8 mouse cellular contexts compared by ENCODE assay signal in genomic region chr1:163308631-163309030, GRCm38 (mm10). TPM values are rescaled to one million over a fixed set of nuclear protein-coding genes. Genes with fewer than 3 reads are reported as not detected.
A peak's percentile ranks its signal among the peaks of the same experiment; 100 is the strongest.
DNase-seq lines count a peak whose midpoint lies in the region; ATAC-seq and TF ChIP-seq lines count a peak whose summit lies in the region.

No protein-coding gene starts in this region.

- TF ChIP-seq CTCF in lung, adult 2 months (IDR thresholded peaks at IDR 0.05; ENCODE audit: insufficient read depth, low read length), result no peak

- H3K4me1 ChIP-seq in lung, embryonic 15.5 days, result peaks cover 23% of the 10 kb centered on the region
- H3K4me1 ChIP-seq in lung, adult 2 months (ENCODE audit: control insufficient read depth, insufficient read depth, low read length), result no peaks in the 10 kb centered on the region
- peaks cover 33% of the 10 kb centered on the region for H3K4me1 ChIP-seq in forebrain, embryonic 15.5 days
- no peaks in the 10 kb centered on the region for H3K4me1 ChIP-seq in liver, embryonic 12.5 days
- peaks cover 10% of the 10 kb centered on the region; the same call in 1 of the 2 replicates for H3K4me1 ChIP-seq in stomach, embryonic 16.5 days (ENCODE audit: control insufficient read depth, insufficient read depth, low read length)

- no peaks in the 10 kb centered on the region for H3K9me3 ChIP-seq in lung, embryonic 15.5 days
- no peaks in the 10 kb centered on the region for H3K9me3 ChIP-seq in forebrain, embryonic 15.5 days
- no peaks in the 10 kb centered on the region for H3K9me3 ChIP-seq in liver, embryonic 12.5 days (replicated peaks)
- no peaks in the 10 kb centered on the region for H3K9me3 ChIP-seq in stomach, embryonic 16.5 days (replicated peaks; ENCODE audit: control insufficient read depth, low read length)

- WGBS in lung, embryonic 15.5 days, result 14% methylated on average over 24 of the region's 24 CpGs
- WGBS in lung, adult 2 months, result 18% methylated on average over 24 of the region's 24 CpGs
- WGBS in forebrain, embryonic 15.5 days, result 5% methylated on average over 24 of the region's 24 CpGs
- 2% methylated on average over 24 of the region's 24 CpGs for WGBS in liver, embryonic 12.5 days (ENCODE audit: insufficient replicate concordance)
- 19% methylated on average over 24 of the region's 24 CpGs for WGBS in stomach, embryonic 16.5 days

- H3K4me2 ChIP-seq in lung, embryonic 15.5 days, result peak overlapping the region; percentile 43
- H3K4me2 ChIP-seq in forebrain, embryonic 15.5 days (replicated peaks), result peak overlapping the region; percentile 44
- peak overlapping the region; percentile 18; the same call in 1 of the 2 replicates for H3K4me2 ChIP-seq in liver, embryonic 12.5 days
- peak overlapping the region; percentile 37 for H3K4me2 ChIP-seq in stomach, embryonic 16.5 days (ENCODE audit: low read depth, low read length)

- TF ChIP-seq POLR2A in lung, adult 2 months (IDR thresholded peaks at IDR 0.05; ENCODE audit: borderline replicate concordance, extremely low read depth, low read depth, low read length), result no peak

- H3K4me3 ChIP-seq in lung, embryonic 15.5 days, result peak overlapping the region; percentile 13
- H3K4me3 ChIP-seq in lung, adult 2 months (replicated peaks; ENCODE audit: extremely low read depth, low read depth, low read length), result no peak overlapping the region
- H3K4me3 ChIP-seq in forebrain, embryonic 15.5 days, result peak overlapping the region; percentile 22
- no peak overlapping the region for H3K4me3 ChIP-seq in liver, embryonic 12.5 days
- H3K4me3 ChIP-seq in stomach, embryonic 16.5 days (replicated peaks; ENCODE audit: low read length), result peak overlapping the region; percentile 23

- no peak for ATAC-seq in lung, embryonic 15.5 days (ENCODE audit: borderline replicate concordance, extremely low read depth, low FRiP score, low TSS enrichment)
- ATAC-seq in forebrain, embryonic 15.5 days (replicated peaks), result no peak
- no peak for ATAC-seq in liver, embryonic 12.5 days
- no peak for ATAC-seq in stomach, embryonic 16.5 days (ENCODE audit: insufficient read depth, low FRiP score)

- H3K27me3 ChIP-seq in lung, embryonic 15.5 days, result peaks cover 68% of the 10 kb centered on the region
- peaks cover 26% of the 10 kb centered on the region; the same call in 1 of the 2 replicates for H3K27me3 ChIP-seq in forebrain, embryonic 15.5 days
- peaks cover 69% of the 10 kb centered on the region for H3K27me3 ChIP-seq in liver, embryonic 12.5 days (replicated peaks)
- H3K27me3 ChIP-seq in stomach, embryonic 16.5 days (ENCODE audit: control insufficient read depth, insufficient read depth, low read length), result peaks cover 35% of the 10 kb centered on the region

- H3K9ac ChIP-seq in lung, embryonic 15.5 days, result no peak overlapping the region
- no peak overlapping the region for H3K9ac ChIP-seq in forebrain, embryonic 15.5 days (replicated peaks)
- H3K9ac ChIP-seq in liver, embryonic 12.5 days, result no peak overlapping the region
- no peak overlapping the region for H3K9ac ChIP-seq in stomach, embryonic 16.5 days (ENCODE audit: low read length)

- no peak overlapping the region for H3K27ac ChIP-seq in lung, embryonic 15.5 days
- H3K27ac ChIP-seq in forebrain, embryonic 15.5 days (replicated peaks), result no peak overlapping the region
- H3K27ac ChIP-seq in liver, embryonic 12.5 days, result no peak overlapping the region
- H3K27ac ChIP-seq in stomach, embryonic 16.5 days (ENCODE audit: low read length), result no peak overlapping the region

- no peaks in the 10 kb centered on the region for H3K36me3 ChIP-seq in lung, embryonic 15.5 days
- H3K36me3 ChIP-seq in forebrain, embryonic 15.5 days, result no peaks in the 10 kb centered on the region
- H3K36me3 ChIP-seq in liver, embryonic 12.5 days, result no peaks in the 10 kb centered on the region
- H3K36me3 ChIP-seq in stomach, embryonic 16.5 days (ENCODE audit: control insufficient read depth, insufficient read depth, low read length), result no peaks in the 10 kb centered on the region

- DNase-seq in lung, adult 2 months, result no peak
- DNase-seq in cerebellum, adult 11-12 months, result no peak
- DNase-seq in ovary, postnatal 10 days (ENCODE audit: low spot score), result no peak
- DNase-seq in right cerebral cortex, postnatal 4 days, result no peak

RNA-seq across cellular contexts. Expression of gene Prrx1, which starts 4.9 kb away (rescaled TPM):
- polyA plus RNA-seq in lung, embryonic 15.5 days (2015; fragmentation: Nextera tagmentation; extraction: Ambion mirVana), result 10.6 and 11.5 TPM in 2 replicates
- polyA plus RNA-seq in lung, adult 2 months (2012; rRNA removed), result 2.9 and 6.4 TPM in 2 replicates
- polyA plus RNA-seq in forebrain, embryonic 15.5 days (2015; fragmentation: Nextera tagmentation; extraction: Ambion mirVana), result 3.7 and 4.0 TPM in 2 replicates
- polyA plus RNA-seq in liver, embryonic 12.5 days (2016; fragmentation: Nextera tagmentation; extraction: Ambion mirVana), result 0.62 and 1.2 TPM in 2 replicates
- 6.7 and 9.6 TPM in 2 replicates for polyA plus RNA-seq in stomach, embryonic 16.5 days (2015; fragmentation: Nextera tagmentation; extraction: Ambion mirVana)

Comparison
In these comparisons a context has a peak if more than half of its experiments do, and no peak if none do; other contexts are left out.
1. H3K4me3 ChIP-seq: peak in lung, embryonic 15.5 days (single experiment), forebrain, embryonic 15.5 days (single experiment) and stomach, embryonic 16.5 days (single experiment); none in lung, adult 2 months (single experiment) and liver, embryonic 12.5 days (single experiment).
2. Peak in every context shown above with its lines, with median percentiles within 50 percentile points of each other: H3K4me2 ChIP-seq.